ENCODE assay signal across 25 mouse cellular contexts in the genomic region with DNA sequence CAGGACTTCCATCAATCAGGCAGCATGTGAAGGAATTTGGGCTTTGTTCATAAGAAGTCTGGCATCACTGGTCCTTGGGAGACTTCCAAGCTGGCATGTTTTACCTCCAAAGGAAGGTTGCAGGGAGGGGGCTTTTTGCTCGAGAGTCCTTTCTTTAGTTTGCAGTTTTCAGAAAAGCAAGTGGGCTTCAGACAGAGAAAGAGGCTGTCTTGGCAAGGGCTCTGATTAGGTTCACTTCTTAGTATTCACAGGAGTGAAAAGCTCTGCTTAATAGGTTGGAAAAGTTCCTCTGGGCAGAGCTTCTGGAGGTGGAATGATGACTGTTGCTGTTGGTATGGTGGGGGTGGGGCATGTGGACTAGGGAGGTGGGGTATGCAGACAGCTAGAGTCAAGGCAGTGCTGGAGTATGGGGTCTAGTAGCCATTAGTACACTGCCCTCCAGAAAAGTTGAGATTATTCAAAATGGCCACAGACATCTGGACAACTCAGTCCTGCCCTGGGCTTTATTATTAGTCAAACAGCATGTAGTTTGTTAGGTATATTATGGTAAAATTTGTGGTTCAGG. TPM values are rescaled to one million over a fixed set of nuclear protein-coding genes. Genes with fewer than 3 reads are reported as not detected.
DNase-seq lines count a peak whose midpoint lies in the region; ATAC-seq and TF ChIP-seq lines count a peak whose summit lies in the region.
"Had no signal": no experiment of that assay in that cellular context is flagged by ENCODE, and none has a peak within 500 bp of the region (broad histone marks: within the 10 kb centered on the region; RNA-seq: fewer than 3 reads in every experiment).

No protein-coding gene starts in this region.

- DNase-seq in forebrain, embryonic 11.5 days (ENCODE audit: low spot score) = no peak
- peak; percentile 10 for DNase-seq in midbrain, embryonic 14.5 days
- no peak for DNase-seq in midbrain, embryonic 10.5 days (ENCODE audit: low spot score)
- DNase-seq in NIH3T3 (ENCODE audit: low read depth) = peak; percentile 20
- DNase-seq in hindbrain, postnatal 0 days (ENCODE audit: low spot score) = peak; percentile 30
- DNase-seq in urinary bladder, postnatal 25 days (ENCODE audit: low spot score) = no peak
- no peak for DNase-seq in gastrocnemius, postnatal 14 days
- DNase-seq: adrenal gland, adult 8-10 months; cerebellum, adult 9-11 months; kidney, adult 2 months; kidney, postnatal 25 days; liver; lung, postnatal 4 days; right cerebral cortex, adult 18-20 months; thymus, postnatal 25 days had no signal

- intact Hi-C loops in gastrocnemius, postnatal 14 days (cut with DNase I; ENCODE audit: low total_unique reads) = no loop called here

- ATAC-seq in forebrain, embryonic 13.5 days = peak; percentile 70; the same call in 1 of the 2 replicates
- no peak for ATAC-seq in forebrain, embryonic 11.5 days (replicated peaks; ENCODE audit: low FRiP score)
- ATAC-seq in midbrain, embryonic 14.5 days (ENCODE audit: low FRiP score, low TSS enrichment) = no peak
- ATAC-seq in hindbrain, postnatal 0 days = peak; percentile 43; the same call in 1 of the 2 replicates
- ATAC-seq: activated CD4-positive, CD25-positive, alpha-beta regulatory T cell, adult 4 months; inflammation-experienced regulatory T-cells, adult 6 months had no signal

- H3K27me3 ChIP-seq in forebrain, embryonic 13.5 days = no peaks in the 10 kb centered on the region
- no peaks in the 10 kb centered on the region for H3K27me3 ChIP-seq in forebrain, embryonic 11.5 days (ENCODE audit: control insufficient read depth, insufficient read depth, low read length)
- no peaks in the 10 kb centered on the region for H3K27me3 ChIP-seq in midbrain, embryonic 14.5 days (ENCODE audit: control insufficient read depth, insufficient read depth, low read length)
- H3K27me3 ChIP-seq in midbrain, embryonic 10.5 days (ENCODE audit: low read depth, poor library complexity, severe bottlenecking) = no peaks in the 10 kb centered on the region
- H3K27me3 ChIP-seq in hindbrain, postnatal 0 days (ENCODE audit: insufficient read depth, low read length) = no peaks in the 10 kb centered on the region
- H3K27me3 ChIP-seq: embryonic facial prominence, embryonic 15.5 days; liver, embryonic 15.5 days; lung, embryonic 15.5 days; neural tube, embryonic 12.5 days; stomach, embryonic 15.5 days had no signal

- H3K4me2 ChIP-seq in forebrain, embryonic 13.5 days = no peak overlapping the region
- no peak overlapping the region for H3K4me2 ChIP-seq in forebrain, embryonic 11.5 days (ENCODE audit: low read depth, low read length, severe bottlenecking)
- no peak overlapping the region for H3K4me2 ChIP-seq in midbrain, embryonic 14.5 days (ENCODE audit: low read length)
- no peak overlapping the region for H3K4me2 ChIP-seq in hindbrain, postnatal 0 days (ENCODE audit: low read depth, low read length)
- H3K4me2 ChIP-seq: embryonic facial prominence, embryonic 15.5 days; liver, embryonic 15.5 days; lung, embryonic 15.5 days; neural tube, embryonic 12.5 days; stomach, embryonic 15.5 days had no signal

- no peak overlapping the region for H3K27ac ChIP-seq in forebrain, embryonic 13.5 days
- H3K27ac ChIP-seq in forebrain, embryonic 11.5 days (ENCODE audit: low read depth, low read length) = no peak overlapping the region
- no peak overlapping the region for H3K27ac ChIP-seq in midbrain, embryonic 14.5 days (replicated peaks; ENCODE audit: low read depth, low read length)
- H3K27ac ChIP-seq in midbrain, embryonic 10.5 days (replicated peaks) = no peak overlapping the region
- no peak overlapping the region for H3K27ac ChIP-seq in hindbrain, postnatal 0 days
- H3K27ac ChIP-seq: embryonic facial prominence, embryonic 15.5 days; layer of hippocampus, adult 2 months; limb, embryonic 10.5 days; liver, embryonic 15.5 days; neural tube, embryonic 12.5 days; stomach, embryonic 15.5 days had no signal

- H3K9me3 ChIP-seq in forebrain, embryonic 13.5 days (replicated peaks) = no peaks in the 10 kb centered on the region
- no peaks in the 10 kb centered on the region for H3K9me3 ChIP-seq in forebrain, embryonic 11.5 days (ENCODE audit: control insufficient read depth, low read length)
- no peaks in the 10 kb centered on the region for H3K9me3 ChIP-seq in midbrain, embryonic 14.5 days (ENCODE audit: control insufficient read depth, low read length)
- H3K9me3 ChIP-seq in midbrain, embryonic 10.5 days (replicated peaks) = no peaks in the 10 kb centered on the region
- no peaks in the 10 kb centered on the region for H3K9me3 ChIP-seq in hindbrain, postnatal 0 days (ENCODE audit: low read length)
- H3K9me3 ChIP-seq: embryonic facial prominence, embryonic 15.5 days; limb, embryonic 10.5 days; liver, embryonic 15.5 days; lung, embryonic 15.5 days; neural tube, embryonic 12.5 days; stomach, embryonic 15.5 days had no signal

- WGBS in forebrain, embryonic 13.5 days = 32% methylated on average over 1 of the region's 1 CpGs
- 57% methylated on average over 1 of the region's 1 CpGs for WGBS in forebrain, embryonic 11.5 days
- 62% methylated on average over 1 of the region's 1 CpGs for WGBS in midbrain, embryonic 14.5 days
- 85% methylated on average over 1 of the region's 1 CpGs for WGBS in midbrain, embryonic 10.5 days
- 43% methylated on average over 1 of the region's 1 CpGs for WGBS in hindbrain, postnatal 0 days

- H3K36me3 ChIP-seq in forebrain, embryonic 13.5 days (ENCODE audit: poor library complexity, severe bottlenecking) = no peaks in the 10 kb centered on the region
- no peaks in the 10 kb centered on the region for H3K36me3 ChIP-seq in forebrain, embryonic 11.5 days (ENCODE audit: control insufficient read depth, insufficient read depth, low read length)
- no peaks in the 10 kb centered on the region for H3K36me3 ChIP-seq in midbrain, embryonic 14.5 days (ENCODE audit: control insufficient read depth, insufficient read depth, low read length)
- no peaks in the 10 kb centered on the region for H3K36me3 ChIP-seq in midbrain, embryonic 10.5 days
- no peaks in the 10 kb centered on the region for H3K36me3 ChIP-seq in hindbrain, postnatal 0 days (ENCODE audit: insufficient read depth, low read length)
- H3K36me3 ChIP-seq: embryonic facial prominence, embryonic 15.5 days; limb, embryonic 10.5 days; liver, embryonic 15.5 days; lung, embryonic 15.5 days; neural tube, embryonic 12.5 days; stomach, embryonic 15.5 days had no signal

- H3K4me1 ChIP-seq in forebrain, embryonic 13.5 days = 0 out of 2 replicates have a peak, but pooled peaks cover 3% of the 10 kb centered on the region
- no peaks in the 10 kb centered on the region for H3K4me1 ChIP-seq in forebrain, embryonic 11.5 days (replicated peaks; ENCODE audit: control insufficient read depth, insufficient read depth, low read length)
- H3K4me1 ChIP-seq in midbrain, embryonic 14.5 days (ENCODE audit: control insufficient read depth, insufficient read depth, low read length) = no peaks in the 10 kb centered on the region
- no peaks in the 10 kb centered on the region for H3K4me1 ChIP-seq in midbrain, embryonic 10.5 days
- H3K4me1 ChIP-seq in hindbrain, postnatal 0 days (ENCODE audit: insufficient read depth, low read length) = no peaks in the 10 kb centered on the region
- H3K4me1 ChIP-seq: embryonic facial prominence, embryonic 15.5 days; limb, embryonic 10.5 days; liver, embryonic 15.5 days; lung, embryonic 15.5 days; neural tube, embryonic 12.5 days; stomach, embryonic 15.5 days had no signal

- TF ChIP-seq CTCF in hindbrain, postnatal 0 days (IDR thresholded peaks at IDR 0.05; ENCODE audit: low read depth) = no peak

- H3K4me3 ChIP-seq in forebrain, embryonic 13.5 days = no peak overlapping the region
- H3K4me3 ChIP-seq in forebrain, embryonic 11.5 days (ENCODE audit: low read depth, low read length) = no peak overlapping the region
- H3K4me3 ChIP-seq in midbrain, embryonic 14.5 days (replicated peaks; ENCODE audit: low read depth, low read length) = no peak overlapping the region
- H3K4me3 ChIP-seq in midbrain, embryonic 10.5 days = no peak overlapping the region
- H3K4me3 ChIP-seq in hindbrain, postnatal 0 days (ENCODE audit: low read length) = no peak overlapping the region
- H3K4me3 ChIP-seq: embryonic facial prominence, embryonic 15.5 days; layer of hippocampus, adult 2 months; limb, embryonic 10.5 days; liver, embryonic 15.5 days; lung, embryonic 15.5 days; neural tube, embryonic 12.5 days; stomach, embryonic 15.5 days had no signal

- no peak overlapping the region for H3K9ac ChIP-seq in forebrain, embryonic 13.5 days
- no peak overlapping the region for H3K9ac ChIP-seq in forebrain, embryonic 11.5 days (ENCODE audit: low read length)
- no peak overlapping the region for H3K9ac ChIP-seq in midbrain, embryonic 14.5 days (replicated peaks; ENCODE audit: low read length)
- no peak overlapping the region for H3K9ac ChIP-seq in hindbrain, postnatal 0 days (replicated peaks; ENCODE audit: low read length)
- H3K9ac ChIP-seq: embryonic facial prominence, embryonic 15.5 days; liver, embryonic 15.5 days; lung, embryonic 15.5 days; neural tube, embryonic 12.5 days; stomach, embryonic 15.5 days had no signal

RNA-seq across cellular contexts. Expression of gene Fhl1, which starts 49.3 kb away (rescaled TPM):
- 138 and 154 TPM in 2 replicates for polyA plus RNA-seq in forebrain, embryonic 13.5 days (2015; fragmentation: Nextera tagmentation; extraction: Ambion mirVana)
- 80.1 and 87.3 TPM in 2 replicates for polyA plus RNA-seq in forebrain, embryonic 11.5 days (2014; fragmentation: Nextera tagmentation; extraction: Ambion mirVana)
- polyA plus RNA-seq in midbrain, embryonic 14.5 days (2014; fragmentation: Nextera tagmentation; extraction: Ambion mirVana) = 156 and 171 TPM in 2 replicates
- 83.1 and 106 TPM in 2 replicates for polyA plus RNA-seq in midbrain, embryonic 10.5 days (2016; fragmentation: Nextera tagmentation; extraction: Ambion mirVana)
- total RNA-seq in hindbrain, postnatal 0 days (2014; rRNA removed) = 189 and 208 TPM in 2 replicates
- polyA plus RNA-seq in hindbrain, postnatal 0 days (2015; fragmentation: Nextera tagmentation; extraction: Ambion mirVana) = 198 and 201 TPM in 2 replicates
- total RNA-seq in gastrocnemius, postnatal 14 days (2021) = 1,000 to 10,000 TPM; 1,001 to 1,517 TPM
- polyA plus RNA-seq: activated CD4-positive, CD25-positive, alpha-beta regulatory T cell, adult 4 months; inflammation-experienced regulatory T-cells, adult 6 months had no signal

Comparison
In these comparisons a context has a peak if more than half of its experiments do, and no peak if none do; other contexts are left out.
1. ATAC-seq: peak in forebrain, embryonic 13.5 days (single experiment) and hindbrain, postnatal 0 days (single experiment); none in forebrain, embryonic 11.5 days (single experiment) and midbrain, embryonic 14.5 days (single experiment).
2. DNase-seq: peak in midbrain, embryonic 14.5 days (single experiment), NIH3T3 (single experiment) and hindbrain, postnatal 0 days (single experiment); none in forebrain, embryonic 11.5 days (single experiment), midbrain, embryonic 10.5 days (single experiment), urinary bladder, postnatal 25 days (single experiment) and gastrocnemius, postnatal 14 days (single experiment).